Mouse (Mus musculus) forebrain, embryonic 11.5 days (tissue): ENCODE measurements around the gene Lman1l. TPM values are rescaled to one million over a fixed set of nuclear protein-coding genes. Genes with fewer than 3 reads are reported as not detected.

ENCODE experiments used
- ATAC-seq: fragments of 200-750 bp; cut with Nextera tagmentation; replicated peaks from 2 replicates; pipeline ENCODE4 v1.8.0; 2017; ENCODE audit warnings: moderate TSS enrichment; ENCODE audit not compliant: low FRiP score
- DNase-seq: peaks from one replicate; pipeline ENCODE4 v3.0.0-alpha.2; 2017; ENCODE audit warnings: low spot score
- H3K27ac ChIP-seq: fragments of 300-500 bp; sonication (generic); 2 replicates; pipeline ENCODE4 v1.5.1; 2014; ENCODE audit warnings: low read depth, low read length
- H3K27me3 ChIP-seq: fragments of 300-500 bp; sonication (generic); 2 replicates; pipeline ENCODE4 v1.6.1; 2014; ENCODE audit warnings: mild to moderate bottlenecking, low read length, mixed read lengths; ENCODE audit not compliant: control insufficient read depth, insufficient read depth
- H3K36me3 ChIP-seq: fragments of 300-500 bp; sonication (generic); 2 replicates; pipeline ENCODE4 v1.6.1; 2014; ENCODE audit warnings: mild to moderate bottlenecking, low read length, moderate library complexity, mixed read lengths; ENCODE audit not compliant: control insufficient read depth, insufficient read depth
- H3K4me1 ChIP-seq: fragments of 300-500 bp; sonication (generic); replicated peaks from 2 replicates; pipeline ENCODE4 v1.6.1; 2014; ENCODE audit warnings: low read length, mixed read lengths; ENCODE audit not compliant: control insufficient read depth, insufficient read depth
- H3K4me2 ChIP-seq: fragments of 300-500 bp; sonication (generic); 2 replicates; pipeline ENCODE4 v1.6.1; 2014; ENCODE audit warnings: low read depth, mild to moderate bottlenecking, low read length, moderate library complexity, mixed read lengths; ENCODE audit not compliant: severe bottlenecking
- H3K4me3 ChIP-seq: fragments of 300-500 bp; sonication (generic); 2 replicates; pipeline ENCODE4 v1.5.1; 2014; ENCODE audit warnings: low read depth, low read length
- H3K9ac ChIP-seq: fragments of 300-500 bp; sonication (generic); 2 replicates; pipeline ENCODE4 v1.6.1; 2014; ENCODE audit warnings: low read length
- H3K9me3 ChIP-seq: fragments of 300-500 bp; sonication (generic); 2 replicates; pipeline ENCODE4 v1.6.1; 2016; ENCODE audit warnings: low read length, mixed read lengths; ENCODE audit not compliant: control insufficient read depth
- WGBS: fragments of 180-500 bp; shearing (Covaris S2); extraction: QIAGEN DNeasy Blood & Tissue Kit; methylation state at CpG from one replicate; pipeline ENCODE4 v1.1.7; 2014; 5-methylcytosine and 5-hydroxymethylcytosine counted together
- polyA plus RNA-seq: library from polyadenylated mRNA; unstranded; fragments of >200 nt; fragmentation: Nextera tagmentation; extraction: Ambion mirVana; gene quantifications from 2 replicates; pipeline ENCODE4 v1.2.1, GENCODE M21; 2014

The Lman1l gene
- polyA plus RNA-seq, 1 experiment from 2014 or later, result not detected

- Histone ChIP-seq H3K27me3 (0 out of 2 replicates have a peak, but pooled peaks cover 1% of the 10 kb centered on the region), H3K9me3 (no peaks in the 10 kb centered on the region), H3K4me1 (peaks cover 2% of the 10 kb centered on the region; the same call in 1 of the 2 replicates), H3K9ac (no peak overlapping the region), H3K4me3 (no peak overlapping the region), H3K36me3 (no peaks in the 10 kb centered on the region), H3K4me2 (no peak overlapping the region), H3K27ac (no peak overlapping the region)
- peak; percentile 76 for DNase-seq
- 0 out of 2 replicates have a peak, but pooled peaks have one; percentile 63 for ATAC-seq
- WGBS, result 25% methylated on average over 4 of the region's 4 CpGs
These were observed 39.2 kb upstream of the Lman1l start for GRCm38 (mm10) chr9:57659774-57660173.

DNA sequence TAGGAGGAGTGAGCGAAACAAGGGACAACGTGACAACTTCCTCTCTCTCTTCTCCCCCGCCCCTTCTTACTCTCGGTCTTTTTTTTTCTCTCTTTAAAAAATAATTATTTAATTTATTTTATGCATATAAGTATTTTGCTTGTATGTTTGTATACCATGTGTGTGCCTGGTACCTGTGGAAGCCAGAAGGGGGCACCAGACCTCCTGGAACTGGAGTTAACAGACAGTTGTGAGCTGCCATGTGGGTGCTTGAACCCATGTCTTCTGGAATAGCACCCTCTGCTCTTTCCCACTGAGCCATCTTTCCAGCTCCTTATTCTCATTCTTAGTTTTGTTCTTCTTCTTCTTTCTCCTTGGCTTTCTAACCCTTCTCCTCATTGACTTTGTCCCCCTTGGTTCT lies 38.4 kb upstream of the Lman1l start:
- no peak overlapping the region for H3K9ac ChIP-seq
- no peak overlapping the region for H3K4me3 ChIP-seq
- H3K27ac ChIP-seq, result no peak overlapping the region
- ATAC-seq (no peak), DNase-seq (no peak)
- H3K36me3 ChIP-seq, result no peaks in the 10 kb centered on the region
- H3K4me1 ChIP-seq, result peaks cover 3% of the 10 kb centered on the region; the same call in 1 of the 2 replicates
- WGBS, result 83% methylated on average over 4 of the region's 4 CpGs
- H3K9me3 ChIP-seq, result no peaks in the 10 kb centered on the region
- H3K4me2 ChIP-seq, result no peak overlapping the region
- 0 out of 2 replicates have a peak, but pooled peaks cover 3% of the 10 kb centered on the region for H3K27me3 ChIP-seq

- ATAC-seq (no peak), DNase-seq (no peak)
- Histone ChIP-seq H3K4me1 (peaks cover 3% of the 10 kb centered on the region; the same call in 1 of the 2 replicates), H3K4me3 (no peak overlapping the region), H3K27ac (no peak overlapping the region), H3K9me3 (no peaks in the 10 kb centered on the region), H3K9ac (no peak overlapping the region), H3K27me3 (0 out of 2 replicates have a peak, but pooled peaks cover 3% of the 10 kb centered on the region), H3K36me3 (no peaks in the 10 kb centered on the region), H3K4me2 (no peak overlapping the region)
- WGBS, result 62% methylated on average over 4 of the region's 4 CpGs
These were observed 37.3 kb upstream of the Lman1l start for GRCm38 (mm10) chr9:57657843-57658242.

DNA sequence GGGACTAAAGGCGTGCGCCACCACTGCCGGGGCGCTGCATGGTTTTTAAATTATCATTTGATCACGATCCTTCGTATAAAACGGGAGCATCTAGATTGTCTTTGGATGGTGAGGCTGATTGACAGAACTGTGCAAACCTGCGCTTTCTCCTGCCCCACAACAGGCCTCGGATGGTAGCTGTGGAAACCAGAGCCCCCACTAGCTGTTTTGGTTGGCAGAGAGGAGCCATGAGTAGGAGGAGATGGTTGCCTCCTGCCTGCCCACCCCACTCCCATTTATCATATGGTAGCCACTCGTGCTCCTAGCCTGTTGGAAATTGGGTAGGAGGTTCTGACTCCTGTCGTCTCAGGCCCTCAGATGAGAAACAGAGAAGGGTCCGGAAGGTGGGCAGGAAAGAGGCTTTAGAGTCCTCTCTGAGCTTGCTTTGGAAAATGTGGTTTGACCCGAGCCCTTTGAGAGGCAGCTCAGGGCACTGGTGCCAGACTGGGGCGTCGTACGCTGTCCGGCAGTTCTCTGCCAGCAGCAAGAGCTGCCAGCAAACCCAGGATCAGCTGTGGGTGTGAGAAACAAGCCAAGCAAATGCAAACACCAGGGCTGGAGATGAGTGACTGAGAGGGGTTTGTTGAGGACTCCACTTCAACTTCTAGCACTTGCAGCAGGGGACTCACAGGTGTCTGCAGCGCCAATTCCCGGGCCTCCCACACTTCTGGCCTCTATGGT lies 36.2 kb upstream of the Lman1l start:
- no peaks in the 10 kb centered on the region for H3K9me3 ChIP-seq
- DNase-seq, result no peak
- 0 out of 2 replicates have a peak, but pooled peaks cover 3% of the 10 kb centered on the region for H3K27me3 ChIP-seq
- no peak overlapping the region for H3K4me2 ChIP-seq
- no peak overlapping the region for H3K27ac ChIP-seq
- no peak for ATAC-seq
- H3K36me3 ChIP-seq, result no peaks in the 10 kb centered on the region
- WGBS, result 88% methylated on average over 19 of the region's 19 CpGs
- peaks cover 3% of the 10 kb centered on the region; the same call in 1 of the 2 replicates for H3K4me1 ChIP-seq
- no peak overlapping the region for H3K4me3 ChIP-seq
- H3K9ac ChIP-seq, result no peak overlapping the region

GRCm38 (mm10) chr9:57655749-57656148 lies 35.2 kb upstream of the Lman1l start:
- Histone ChIP-seq H3K4me1 (peaks cover 4% of the 10 kb centered on the region; the same call in 1 of the 2 replicates), H3K4me3 (no peak overlapping the region), H3K9ac (peak overlapping the region; percentile 39), H3K4me2 (peak overlapping the region; percentile 38), H3K27me3 (0 out of 2 replicates have a peak, but pooled peaks cover 3% of the 10 kb centered on the region), H3K36me3 (no peaks in the 10 kb centered on the region), H3K27ac (no peak overlapping the region), H3K9me3 (no peaks in the 10 kb centered on the region)
- WGBS, result 4% methylated on average over 11 of the region's 11 CpGs
- DNase-seq, result peak; percentile 96
- ATAC-seq, result peak; percentile 80

- Histone ChIP-seq H3K9me3 (no peaks in the 10 kb centered on the region), H3K4me1 (peaks cover 6% of the 10 kb centered on the region; the same call in 1 of the 2 replicates), H3K4me3 (no peak overlapping the region), H3K4me2 (no peak overlapping the region), H3K9ac (no peak overlapping the region), H3K36me3 (no peaks in the 10 kb centered on the region), H3K27ac (no peak overlapping the region), H3K27me3 (0 out of 2 replicates have a peak, but pooled peaks cover 3% of the 10 kb centered on the region)
- WGBS, result 92% methylated on average over 1 of the region's 1 CpGs
- DNase-seq (no peak), ATAC-seq (no peak)
These were observed 34.4 kb upstream of the Lman1l start for GRCm38 (mm10) chr9:57654966-57655365.

DNA sequence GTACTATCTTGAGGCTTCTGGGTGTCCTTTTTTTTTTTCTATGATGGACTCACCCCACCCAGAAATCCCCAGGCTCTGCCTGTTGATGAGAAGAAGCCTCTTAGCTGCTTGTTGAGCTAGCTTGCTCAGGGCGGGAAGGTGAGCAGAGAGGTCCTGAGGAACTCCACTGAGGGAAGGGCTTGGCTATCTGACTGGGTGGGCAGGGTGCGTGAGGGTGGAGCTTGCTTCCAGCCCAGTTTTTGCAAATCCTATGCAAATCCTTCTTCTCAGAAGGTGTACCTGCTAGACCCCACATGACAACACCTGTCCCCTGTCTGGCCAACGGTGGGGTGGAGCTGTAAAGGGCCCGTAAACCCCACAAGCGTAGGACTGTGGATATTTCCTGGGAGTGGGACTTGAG lies 32.7 kb upstream of the Lman1l start, which contains the start of gene Csk:
Gene Csk, minus strand, starts transcription at position 349 of the 400 bp plus-strand sequence.
- DNase-seq (no peak), ATAC-seq (no peak)
- Histone ChIP-seq H3K4me1 (peaks cover 6% of the 10 kb centered on the region; the same call in 1 of the 2 replicates), H3K27ac (no peak within 1 kb of the TSS), H3K4me2 (no peak within 1 kb of the TSS), H3K4me3 (no peak within 1 kb of the TSS), H3K9ac (peak within 1 kb of the TSS; percentile 39; the same call in 1 of the 2 replicates), H3K9me3 (no peaks in the 10 kb centered on the region), H3K27me3 (0 out of 2 replicates have a peak, but pooled peaks cover 3% of the 10 kb centered on the region), H3K36me3 (no peaks in the 10 kb centered on the region)
- WGBS, result 29% methylated on average over 5 of the region's 5 CpGs

DNA sequence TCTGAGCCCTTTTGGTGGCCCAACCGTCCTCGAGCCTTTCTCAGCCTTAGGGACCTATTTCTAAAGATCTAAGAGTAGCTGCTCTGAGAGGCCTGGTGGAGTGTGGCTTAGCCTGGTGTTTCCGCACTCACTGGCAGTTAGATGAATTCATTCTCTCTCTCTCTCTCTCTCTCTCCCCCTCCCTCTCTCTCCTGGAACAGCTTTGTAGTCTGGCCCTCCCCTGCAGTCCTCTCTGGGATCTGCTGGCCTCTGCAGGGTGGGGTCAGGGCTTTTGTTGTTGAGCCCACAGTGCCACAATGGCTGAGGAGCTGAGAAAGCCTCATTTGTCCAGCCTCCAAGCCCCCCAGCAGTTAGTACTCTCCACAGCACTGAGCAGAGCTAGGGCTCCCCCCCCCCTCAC lies 32.3 kb upstream of the Lman1l start:
- Histone ChIP-seq H3K9ac (peak overlapping the region; percentile 39; the same call in 1 of the 2 replicates), H3K27ac (no peak overlapping the region), H3K36me3 (no peaks in the 10 kb centered on the region), H3K4me2 (no peak overlapping the region), H3K9me3 (no peaks in the 10 kb centered on the region), H3K4me3 (no peak overlapping the region), H3K4me1 (peaks cover 6% of the 10 kb centered on the region; the same call in 1 of the 2 replicates), H3K27me3 (0 out of 2 replicates have a peak, but pooled peaks cover 3% of the 10 kb centered on the region)
- DNase-seq (no peak), ATAC-seq (peak; percentile 34; the same call in 1 of the 2 replicates)
- WGBS, result 19% methylated on average over 3 of the region's 3 CpGs
